Mouse (Mus musculus): ENCODE results near the gene Megf9. TPM values are rescaled to one million over a fixed set of nuclear protein-coding genes. Genes with fewer than 3 reads are reported as not detected.

Gene Megf9
- 4.0 and 4.3 TPM in 2 replicates for polyA plus RNA-seq (2015; fragmentation: Nextera tagmentation; extraction: Ambion mirVana)

DNA sequence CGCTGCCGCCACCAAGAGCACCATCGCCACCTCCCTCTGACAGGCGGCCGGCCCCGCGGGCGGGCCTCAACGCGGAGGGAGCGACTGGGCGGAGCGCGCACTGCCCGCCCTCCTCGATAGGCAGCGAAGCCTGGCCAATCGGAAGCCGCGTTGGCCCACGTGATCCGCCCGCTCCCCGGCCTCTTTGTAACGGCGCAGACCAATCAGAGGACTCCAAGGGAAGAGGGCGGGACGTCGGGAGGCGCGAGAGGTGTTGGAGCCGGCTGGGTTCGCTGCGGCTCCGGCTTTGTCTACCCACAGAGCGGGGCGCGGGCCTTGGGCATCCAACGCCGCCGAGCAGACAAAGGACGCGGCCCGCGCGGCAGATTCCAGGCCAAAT, at the start of gene Megf9:
TSS of gene Megf9 (minus strand) at position 105 of the 379 bp plus-strand sequence.
- no peaks in the 10 kb centered on the region for H3K36me3 ChIP-seq (ENCODE audit: control insufficient read depth, insufficient read depth)
- H3K27me3 ChIP-seq (ENCODE audit: control insufficient read depth, insufficient read depth, low read depth, low read length), result no peaks in the 10 kb centered on the region
- H3K27ac ChIP-seq (ENCODE audit: low read length), result peak within 1 kb of the TSS; percentile 79
- peak; percentile 97 for ATAC-seq (ENCODE audit: low read depth)
- H3K4me3 ChIP-seq (ENCODE audit: low read depth, low read length), result peak within 1 kb of the TSS; percentile 90
- H3K4me2 ChIP-seq (ENCODE audit: low read depth, low read length), result peak within 1 kb of the TSS; percentile 85
- H3K4me1 ChIP-seq (ENCODE audit: control insufficient read depth, low read depth, low read length), result peaks cover 15% of the 10 kb centered on the region
- WGBS (ENCODE audit: insufficient replicate concordance), result under 1% methylated on average over 46 of the region's 46 CpGs
- peak within 1 kb of the TSS; percentile 89 for H3K9ac ChIP-seq (ENCODE audit: low read depth, low read length)
- no peaks in the 10 kb centered on the region for H3K9me3 ChIP-seq (replicated peaks; ENCODE audit: control insufficient read depth, low read length)

GRCm38 (mm10) chr4:70579654-70580053, 44.9 kb upstream of the Megf9 start:
- Histone ChIP-seq H3K27ac (ENCODE audit: low read length) (no peak overlapping the region), H3K4me2 (ENCODE audit: low read depth, low read length) (no peak overlapping the region), H3K4me1 (ENCODE audit: control insufficient read depth, low read depth, low read length) (no peaks in the 10 kb centered on the region), H3K4me3 (ENCODE audit: low read depth, low read length) (no peak overlapping the region), H3K9ac (ENCODE audit: low read depth, low read length) (no peak overlapping the region), H3K9me3 (replicated peaks; ENCODE audit: control insufficient read depth, low read length) (no peaks in the 10 kb centered on the region), H3K36me3 (ENCODE audit: control insufficient read depth, insufficient read depth) (no peaks in the 10 kb centered on the region), H3K27me3 (ENCODE audit: control insufficient read depth, insufficient read depth, low read depth, low read length) (no peaks in the 10 kb centered on the region)
- no peak for ATAC-seq (ENCODE audit: low read depth)
- 37% methylated on average over 3 of the region's 3 CpGs for WGBS (ENCODE audit: insufficient replicate concordance)

DNA sequence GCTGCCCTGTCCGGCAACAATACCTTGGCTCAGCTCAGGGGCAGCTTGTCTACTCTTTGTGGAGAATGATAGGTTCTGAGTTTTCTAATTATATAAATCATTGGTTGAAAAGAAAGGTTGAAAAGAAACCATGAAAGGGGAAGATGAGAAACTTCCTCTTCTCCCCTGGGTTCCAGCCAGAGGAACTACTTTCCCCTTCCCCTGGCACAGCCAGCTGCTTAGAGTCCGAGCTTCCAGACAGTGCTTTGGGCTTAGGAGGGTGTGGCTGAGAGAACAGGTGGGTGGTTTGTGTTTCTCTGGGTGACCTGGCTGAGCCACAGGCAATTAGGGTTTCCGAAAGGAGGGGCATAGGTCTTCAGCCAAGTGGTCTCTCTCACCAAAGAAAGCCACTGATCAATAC, 43.5 kb upstream of the Megf9 start:
- H3K9ac ChIP-seq (ENCODE audit: low read depth, low read length), result no peak overlapping the region
- H3K27me3 ChIP-seq (ENCODE audit: control insufficient read depth, insufficient read depth, low read depth, low read length), result no peaks in the 10 kb centered on the region
- no peak overlapping the region for H3K4me2 ChIP-seq (ENCODE audit: low read depth, low read length)
- WGBS (ENCODE audit: insufficient replicate concordance), result 34% methylated on average over 3 of the region's 3 CpGs
- no peak overlapping the region for H3K4me3 ChIP-seq (ENCODE audit: low read depth, low read length)
- no peaks in the 10 kb centered on the region for H3K4me1 ChIP-seq (ENCODE audit: control insufficient read depth, low read depth, low read length)
- H3K36me3 ChIP-seq (ENCODE audit: control insufficient read depth, insufficient read depth), result no peaks in the 10 kb centered on the region
- no peak for ATAC-seq (ENCODE audit: low read depth)
- no peaks in the 10 kb centered on the region for H3K9me3 ChIP-seq (replicated peaks; ENCODE audit: control insufficient read depth, low read length)
- H3K27ac ChIP-seq (ENCODE audit: low read length), result no peak overlapping the region

GRCm38 (mm10) chr4:70576096-70576495, 41.3 kb upstream of the Megf9 start:
- Histone ChIP-seq H3K36me3 (ENCODE audit: control insufficient read depth, insufficient read depth) (no peaks in the 10 kb centered on the region), H3K9ac (ENCODE audit: low read depth, low read length) (no peak overlapping the region)
- no peak for ATAC-seq (ENCODE audit: low read depth)

GRCm38 (mm10) chr4:70573926-70574325, 39.1 kb upstream of the Megf9 start:
- no peak overlapping the region for H3K9ac ChIP-seq (ENCODE audit: low read depth, low read length)
- ATAC-seq (ENCODE audit: low read depth), result no peak
- no peaks in the 10 kb centered on the region for H3K27me3 ChIP-seq (ENCODE audit: control insufficient read depth, insufficient read depth, low read depth, low read length)
- no peaks in the 10 kb centered on the region for H3K36me3 ChIP-seq (ENCODE audit: control insufficient read depth, insufficient read depth)
- H3K4me1 ChIP-seq (ENCODE audit: control insufficient read depth, low read depth, low read length), result no peaks in the 10 kb centered on the region
- 58% methylated on average over 2 of the region's 2 CpGs for whole genome bisulfite sequencing (ENCODE audit: insufficient replicate concordance)
- no peak overlapping the region for H3K4me3 ChIP-seq (ENCODE audit: low read depth, low read length)
- H3K9me3 ChIP-seq (replicated peaks; ENCODE audit: control insufficient read depth, low read length), result no peaks in the 10 kb centered on the region
- H3K27ac ChIP-seq (ENCODE audit: low read length), result no peak overlapping the region
- no peak overlapping the region for H3K4me2 ChIP-seq (ENCODE audit: low read depth, low read length)

More at GRCm38 (mm10) chr4:70576096-70576495, 41.3 kb upstream of the Megf9 start:
- no peaks in the 10 kb centered on the region for H3K9me3 ChIP-seq (replicated peaks; ENCODE audit: control insufficient read depth, low read length)
- H3K4me3 ChIP-seq (ENCODE audit: low read depth, low read length), result no peak overlapping the region
- no peak overlapping the region for H3K27ac ChIP-seq (ENCODE audit: low read length)
- no peaks in the 10 kb centered on the region for H3K27me3 ChIP-seq (ENCODE audit: control insufficient read depth, insufficient read depth, low read depth, low read length)
- H3K4me1 ChIP-seq (ENCODE audit: control insufficient read depth, low read depth, low read length), result no peaks in the 10 kb centered on the region
- H3K4me2 ChIP-seq (ENCODE audit: low read depth, low read length), result no peak overlapping the region

- H3K4me3 ChIP-seq (ENCODE audit: low read depth, low read length), result no peak overlapping the region
- H3K36me3 ChIP-seq (ENCODE audit: control insufficient read depth, insufficient read depth), result no peaks in the 10 kb centered on the region
- ATAC-seq (ENCODE audit: low read depth), result no peak
- H3K9ac ChIP-seq (ENCODE audit: low read depth, low read length), result no peak overlapping the region
- H3K9me3 ChIP-seq (replicated peaks; ENCODE audit: control insufficient read depth, low read length), result no peaks in the 10 kb centered on the region
- no peaks in the 10 kb centered on the region for H3K27me3 ChIP-seq (ENCODE audit: control insufficient read depth, insufficient read depth, low read depth, low read length)
- H3K4me2 ChIP-seq (ENCODE audit: low read depth, low read length), result no peak overlapping the region
- WGBS (ENCODE audit: insufficient replicate concordance), result 40% methylated on average over 2 of the region's 2 CpGs
- no peak overlapping the region for H3K27ac ChIP-seq (ENCODE audit: low read length)
- no peaks in the 10 kb centered on the region for H3K4me1 ChIP-seq (ENCODE audit: control insufficient read depth, low read depth, low read length)
Observed at GRCm38 (mm10) chr4:70553888-70554287, 19.1 kb upstream of the Megf9 start.

DNA sequence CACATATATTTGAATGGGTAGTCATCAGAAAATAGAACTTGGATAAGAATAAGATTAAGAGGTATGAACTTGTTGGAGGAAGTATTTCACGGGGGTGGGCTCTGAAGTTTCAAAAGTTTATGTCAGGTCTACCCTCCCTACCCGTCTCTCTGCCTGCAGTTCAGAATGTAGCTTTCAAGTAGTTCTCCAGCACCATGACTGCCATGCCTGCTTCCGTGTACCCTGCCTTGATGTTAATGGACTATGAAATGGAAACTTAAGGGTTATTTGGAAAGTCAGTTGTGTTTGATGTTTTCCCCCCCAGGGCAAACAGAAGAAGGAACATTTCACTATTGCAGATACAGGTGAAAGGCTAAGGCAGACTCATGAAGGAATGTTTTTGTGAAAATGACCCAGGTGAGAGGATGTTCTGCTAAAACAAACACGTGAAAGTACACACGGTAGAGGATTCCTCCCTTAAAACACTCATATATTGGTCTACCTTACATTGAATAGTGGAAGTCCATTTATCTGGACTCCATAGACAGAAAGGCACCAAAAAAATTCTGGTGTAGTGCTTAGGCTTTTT, 18.5 kb upstream of the Megf9 start:
- Histone ChIP-seq H3K27ac (ENCODE audit: low read length) (no peak overlapping the region), H3K4me3 (ENCODE audit: low read depth, low read length) (no peak overlapping the region), H3K27me3 (ENCODE audit: control insufficient read depth, insufficient read depth, low read depth, low read length) (no peaks in the 10 kb centered on the region), H3K9ac (ENCODE audit: low read depth, low read length) (no peak overlapping the region), H3K9me3 (replicated peaks; ENCODE audit: control insufficient read depth, low read length) (no peaks in the 10 kb centered on the region), H3K4me1 (ENCODE audit: control insufficient read depth, low read depth, low read length) (no peaks in the 10 kb centered on the region), H3K4me2 (ENCODE audit: low read depth, low read length) (no peak overlapping the region), H3K36me3 (ENCODE audit: control insufficient read depth, insufficient read depth) (no peaks in the 10 kb centered on the region)
- no peak for ATAC-seq (ENCODE audit: low read depth)
- 60% methylated on average over 5 of the region's 5 CpGs for WGBS (ENCODE audit: insufficient replicate concordance)

DNA sequence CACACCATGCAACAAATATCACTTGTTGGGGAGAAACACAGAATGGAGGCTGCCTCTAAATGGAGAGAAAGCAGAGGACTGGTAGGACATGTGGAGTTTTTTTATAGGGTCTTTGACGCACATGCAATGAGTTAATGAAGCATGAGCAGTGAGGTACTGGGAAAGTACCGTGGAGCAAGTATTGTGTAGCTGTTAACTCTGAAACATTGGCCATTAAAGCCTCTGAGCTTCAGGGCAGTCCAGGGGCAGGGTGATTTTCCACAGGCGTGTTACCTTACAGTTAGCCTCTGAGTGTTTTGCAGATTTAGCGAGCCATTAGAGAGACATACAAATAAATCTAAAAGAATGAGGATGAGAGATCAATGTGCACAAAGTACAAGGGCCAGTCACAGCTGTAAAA, 17.3 kb upstream of the Megf9 start:
- no peak overlapping the region for H3K9ac ChIP-seq (ENCODE audit: low read depth, low read length)
- no peak overlapping the region for H3K27ac ChIP-seq (ENCODE audit: low read length)
- WGBS (ENCODE audit: insufficient replicate concordance), result 65% methylated on average over 4 of the region's 4 CpGs
- H3K27me3 ChIP-seq (ENCODE audit: control insufficient read depth, insufficient read depth, low read depth, low read length), result no peaks in the 10 kb centered on the region
- no peak overlapping the region for H3K4me3 ChIP-seq (ENCODE audit: low read depth, low read length)
- no peak for ATAC-seq (ENCODE audit: low read depth)
- no peaks in the 10 kb centered on the region for H3K9me3 ChIP-seq (replicated peaks; ENCODE audit: control insufficient read depth, low read length)
- no peaks in the 10 kb centered on the region for H3K4me1 ChIP-seq (ENCODE audit: control insufficient read depth, low read depth, low read length)
- H3K4me2 ChIP-seq (ENCODE audit: low read depth, low read length), result no peak overlapping the region
- H3K36me3 ChIP-seq (ENCODE audit: control insufficient read depth, insufficient read depth), result no peaks in the 10 kb centered on the region

DNA sequence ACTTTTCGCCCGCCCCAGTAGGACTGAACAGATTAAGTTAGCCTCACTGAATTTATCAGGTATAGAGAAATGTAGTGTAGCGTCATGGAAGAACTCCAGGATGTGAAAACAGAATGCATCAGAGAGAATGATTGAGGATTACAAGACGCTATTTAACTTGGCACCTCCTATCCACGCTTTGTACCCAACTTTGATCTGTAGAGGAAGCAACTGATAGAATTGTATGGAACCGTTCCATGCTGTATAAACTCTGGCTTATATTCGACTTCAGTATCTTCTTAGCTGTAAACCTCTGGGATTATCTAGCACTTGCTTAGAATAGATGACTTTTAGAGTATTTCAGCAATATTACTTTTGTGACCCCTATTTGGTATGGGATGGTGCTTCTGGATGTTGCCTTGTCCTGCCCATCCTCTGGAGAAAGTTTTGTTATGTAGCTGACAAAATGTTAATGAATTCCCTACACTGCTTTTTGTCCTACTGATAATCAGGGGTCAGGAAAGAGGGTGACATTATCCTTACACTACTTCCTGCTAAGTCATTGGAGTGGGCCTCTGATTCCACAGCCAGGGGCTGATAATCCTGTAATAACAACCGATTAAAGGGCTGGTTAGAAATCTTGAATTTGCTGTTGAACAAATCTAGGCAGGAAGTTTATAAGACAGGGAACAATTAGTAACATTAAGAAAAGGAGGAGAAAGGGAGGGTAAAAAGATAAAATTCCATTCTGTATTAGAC, 12.8 kb upstream of the Megf9 start:
- Histone ChIP-seq H3K9me3 (replicated peaks; ENCODE audit: control insufficient read depth, low read length) (no peaks in the 10 kb centered on the region), H3K27me3 (ENCODE audit: control insufficient read depth, insufficient read depth, low read depth, low read length) (no peaks in the 10 kb centered on the region), H3K4me1 (ENCODE audit: control insufficient read depth, low read depth, low read length) (no peaks in the 10 kb centered on the region), H3K4me2 (ENCODE audit: low read depth, low read length) (no peak overlapping the region), H3K9ac (ENCODE audit: low read depth, low read length) (no peak overlapping the region), H3K4me3 (ENCODE audit: low read depth, low read length) (no peak overlapping the region), H3K36me3 (ENCODE audit: control insufficient read depth, insufficient read depth) (no peaks in the 10 kb centered on the region), H3K27ac (ENCODE audit: low read length) (no peak overlapping the region)
- 67% methylated on average over 8 of the region's 8 CpGs for WGBS (ENCODE audit: insufficient replicate concordance)
- ATAC-seq (ENCODE audit: low read depth), result no peak
